Mouse (Mus musculus) right cerebral cortex, postnatal 10 days (tissue): ENCODE measurements around the gene Nlgn3.
"Not testable (repeated sequence)": the region's sequence is repeated elsewhere in the genome, so short reads cannot be mapped to it uniquely, and the experiment has no call there.

ENCODE experiments used
- DNase-seq, 2 experiments: peaks; one replicate each; pipeline ENCODE4 v3.0.0; 2021; ENCODE audit warnings: low spot score in 2 of 2

The Nlgn3 gene

GRCm38 (mm10) chrX:101300427-101301030 lies 1.6 kb downstream of the Nlgn3 start:
- DNase-seq: no peak

GRCm38 (mm10) chrX:101301654-101302053 lies 2.7 kb downstream of the Nlgn3 start:
- DNase-seq: no peak

DNA sequence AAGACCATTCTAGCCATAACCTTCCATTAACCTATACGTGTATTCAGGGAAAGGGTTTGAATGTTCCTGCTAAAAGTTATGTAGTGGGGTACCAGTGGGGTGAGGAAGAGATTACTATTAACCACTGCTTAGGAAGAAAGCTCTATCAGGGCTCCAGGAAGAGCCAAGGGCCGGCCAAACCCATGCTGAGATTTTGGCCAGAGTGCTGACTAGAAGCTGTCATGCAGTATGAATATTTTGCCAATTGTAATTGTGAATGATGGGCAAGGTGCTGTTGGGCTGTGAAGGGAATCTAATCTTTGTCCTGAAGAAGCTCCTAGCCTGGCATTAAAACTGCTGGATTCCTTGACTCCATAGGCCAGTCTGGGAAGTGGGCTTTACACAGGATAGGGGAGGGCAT lies 5.7 kb downstream of the Nlgn3 start:
- no peak for DNase-seq

- no peak for DNase-seq
Observed at GRCm38 (mm10) chrX:101309299-101309698, 10.3 kb downstream of the Nlgn3 start.

DNA sequence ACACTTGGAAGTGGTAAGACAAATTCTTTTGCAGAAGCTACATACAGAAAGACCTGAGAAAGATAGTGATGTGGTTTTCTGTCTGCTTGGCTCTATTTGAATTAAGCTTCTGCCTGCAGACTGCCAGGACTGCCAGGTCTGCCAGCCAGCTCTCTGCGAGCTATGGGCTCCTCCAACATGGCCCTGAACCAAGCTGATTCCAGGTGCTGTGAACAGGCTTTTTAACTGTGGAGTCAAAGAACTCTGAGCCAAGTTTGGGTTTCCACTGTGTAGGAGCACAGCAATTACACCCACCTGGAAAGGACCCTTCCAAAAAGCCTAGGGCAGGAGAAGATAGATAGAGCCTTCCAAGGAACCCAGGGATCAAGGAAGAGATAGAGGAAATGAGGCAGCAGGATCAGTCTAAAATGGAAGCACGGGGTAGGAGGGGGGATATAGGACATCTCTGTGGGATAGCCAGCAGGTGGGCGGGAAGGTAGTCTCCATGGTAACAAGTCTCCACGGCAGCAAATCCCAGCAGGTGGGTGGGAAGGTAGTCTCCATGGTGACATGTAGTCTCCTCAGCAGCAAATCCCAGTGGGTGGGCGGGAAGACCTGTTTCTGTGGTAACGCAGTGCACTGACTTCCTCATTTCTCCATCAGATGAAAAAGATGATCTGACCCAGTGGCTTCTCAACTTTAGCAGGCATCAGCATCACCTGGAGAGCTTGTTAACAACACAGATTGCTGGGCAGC lies 14.8 kb downstream of the Nlgn3 start:
- peak; percentile 85 to 93 for DNase-seq

- DNase-seq: no peak
Observed at GRCm38 (mm10) chrX:101319775-101320174, 20.8 kb downstream of the Nlgn3 start.

DNA sequence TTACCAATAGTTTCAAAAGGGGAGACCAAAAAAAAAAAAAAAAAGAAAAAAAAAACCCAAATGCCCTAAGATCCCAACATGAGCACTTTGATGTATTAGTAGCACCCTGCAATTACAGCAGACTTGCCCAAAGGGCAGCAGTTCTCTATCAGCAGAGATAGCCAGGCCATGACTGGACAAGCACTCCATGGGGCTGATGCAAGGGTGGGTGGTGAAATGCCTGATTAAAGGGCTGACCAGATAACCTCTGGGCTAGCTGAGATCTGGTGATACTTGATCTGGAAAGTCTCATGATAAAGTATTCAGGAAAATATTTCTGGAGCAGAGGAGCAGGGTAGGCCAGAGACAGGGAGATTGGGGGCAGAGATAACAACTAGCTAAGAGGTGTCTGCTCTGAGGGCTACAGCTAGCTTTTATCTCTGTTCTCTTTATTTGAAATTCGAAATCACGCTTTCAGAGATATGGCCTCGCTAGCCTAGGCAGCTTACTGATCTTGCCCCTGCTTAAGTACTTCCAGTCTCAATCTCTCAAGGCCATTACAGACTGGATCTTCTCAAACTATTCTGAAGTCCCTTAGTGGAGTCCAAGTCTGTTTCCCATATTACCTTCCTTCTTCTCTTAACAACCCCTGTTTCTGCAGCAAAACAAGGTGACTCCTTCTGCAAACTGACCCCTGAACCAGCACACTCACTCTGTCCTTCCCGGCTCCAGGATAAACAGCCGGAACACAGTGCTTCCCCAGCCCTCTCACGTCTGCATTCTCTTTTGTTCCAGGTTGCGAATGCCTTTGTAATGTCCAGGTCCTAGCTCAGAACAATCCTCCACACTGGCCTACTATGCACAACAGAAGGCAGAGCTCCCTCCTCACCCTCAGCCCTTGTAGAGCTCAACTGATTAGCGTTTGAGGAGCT lies 27.3 kb downstream of the Nlgn3 start:
- no peak for DNase-seq

- DNase-seq: peak; percentile 60 to 73
Observed at GRCm38 (mm10) chrX:101329372-101330028, 30.5 kb downstream of the Nlgn3 start.

GRCm38 (mm10) chrX:101332031-101332374 lies 33.0 kb downstream of the Nlgn3 start:
- no peak for DNase-seq

DNA sequence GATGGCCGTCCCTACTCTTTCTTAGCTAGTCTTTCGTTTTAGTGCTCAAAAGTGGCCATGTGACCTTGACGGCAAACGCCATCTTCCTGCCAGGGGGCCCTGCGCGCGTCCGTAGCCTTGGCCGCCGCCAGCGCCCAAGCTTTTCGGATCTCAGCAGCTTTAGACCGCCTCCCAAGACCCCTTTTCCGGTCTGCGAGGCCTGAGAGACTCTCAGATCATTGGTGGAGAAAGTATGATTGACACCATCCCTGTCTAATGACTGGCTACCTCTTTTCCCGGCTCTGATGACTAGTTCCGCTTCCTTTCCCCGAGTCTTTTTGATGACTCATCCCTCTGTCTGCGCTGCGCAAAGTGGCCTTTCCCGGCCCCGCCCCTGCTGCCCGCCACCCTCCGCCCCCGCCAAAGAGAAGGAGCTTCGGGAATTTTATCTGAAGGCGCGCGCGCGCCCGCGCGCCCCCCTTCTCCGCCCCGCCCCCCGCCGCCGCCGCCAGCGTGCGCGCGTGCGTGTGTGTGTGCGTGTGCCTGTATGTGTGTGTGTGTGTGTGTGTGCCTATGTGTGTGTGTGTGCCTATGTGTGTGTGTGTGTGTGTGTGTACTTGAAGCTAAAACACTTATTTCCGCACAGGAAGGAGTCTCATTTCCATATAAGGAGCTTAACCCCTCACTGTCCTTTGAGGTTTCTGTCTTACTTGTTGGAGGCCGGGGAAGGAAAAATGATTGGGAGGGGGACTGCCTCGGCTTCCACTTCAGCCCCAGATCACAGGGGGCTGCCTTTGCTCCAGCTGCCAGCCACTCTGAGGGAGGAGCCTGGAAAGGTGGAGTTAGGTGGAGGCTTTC lies 33.6 kb downstream of the Nlgn3 start:
- DNase-seq: peak; percentile 91 to 95

GRCm38 (mm10) chrX:101334606-101335005 lies 35.6 kb downstream of the Nlgn3 start:
- no peak for DNase-seq

- no peak for DNase-seq
Observed at GRCm38 (mm10) chrX:101338666-101339065, 39.7 kb downstream of the Nlgn3 start.

DNA sequence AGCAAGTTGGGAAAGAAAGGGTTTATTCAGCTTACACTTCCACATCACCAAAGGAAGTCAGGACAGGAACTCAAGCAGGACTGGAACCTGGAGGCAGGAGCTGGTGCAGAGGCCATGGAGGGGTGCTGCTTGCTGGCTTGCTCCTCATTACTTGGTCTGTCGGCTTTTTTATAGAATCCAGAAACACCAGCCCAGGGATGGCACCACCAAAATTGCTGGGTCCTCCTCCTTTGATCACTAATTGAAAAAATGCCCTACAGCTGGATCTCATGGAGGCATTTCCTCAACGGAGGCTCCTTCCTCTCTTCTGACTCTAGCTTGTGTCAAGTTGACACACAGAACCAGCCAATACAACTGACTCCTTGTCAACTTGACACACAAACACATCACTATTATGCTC lies 43.9 kb downstream of the Nlgn3 start:
- DNase-seq: not testable (repeated sequence)

- no peak for DNase-seq
Observed at GRCm38 (mm10) chrX:101345456-101345855, 46.5 kb downstream of the Nlgn3 start.

- DNase-seq: no peak
Observed at GRCm38 (mm10) chrX:101346475-101346874, 47.5 kb downstream of the Nlgn3 start.

DNA sequence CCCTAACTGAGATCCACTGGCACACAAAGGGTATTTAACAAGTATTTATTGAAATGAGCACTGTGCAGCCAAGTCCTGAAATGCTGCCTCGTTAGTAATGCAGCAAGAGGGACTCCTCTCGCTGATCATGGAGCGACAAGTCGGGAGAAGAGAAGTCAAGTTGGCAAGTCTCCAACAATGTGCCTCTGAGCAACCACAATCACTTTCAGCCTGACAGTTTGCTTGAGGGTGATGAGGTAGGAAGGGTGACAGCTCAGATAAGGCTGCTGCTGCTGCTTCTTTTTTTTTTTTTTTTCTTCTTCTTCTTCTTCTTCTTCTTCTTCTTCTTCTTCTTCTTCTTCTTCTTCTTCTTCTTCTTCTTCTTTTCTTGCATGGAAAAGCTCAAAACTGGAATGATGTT lies 52.2 kb downstream of the Nlgn3 start:
- DNase-seq: no peak

DNA sequence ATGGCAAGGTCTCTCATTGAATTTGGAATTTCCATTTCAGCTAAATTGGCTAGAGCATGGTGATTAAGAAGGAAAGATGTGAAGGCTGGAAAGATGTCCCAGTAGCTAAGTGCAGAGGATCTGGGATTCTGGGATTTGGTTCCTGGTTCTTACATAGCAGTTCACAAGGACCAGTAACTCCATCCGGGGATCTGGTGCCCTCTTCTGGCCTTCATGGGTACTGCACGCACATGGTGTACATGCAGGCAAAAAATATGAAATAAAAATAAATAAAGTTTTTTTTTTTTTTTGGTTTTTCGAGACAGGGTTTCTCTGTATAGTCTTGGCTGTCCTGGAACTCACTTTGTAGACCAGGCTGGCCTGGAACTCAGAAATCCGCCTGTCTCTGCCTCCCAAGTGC lies 59.9 kb downstream of the Nlgn3 start:
- DNase-seq: not testable (repeated sequence)

DNA sequence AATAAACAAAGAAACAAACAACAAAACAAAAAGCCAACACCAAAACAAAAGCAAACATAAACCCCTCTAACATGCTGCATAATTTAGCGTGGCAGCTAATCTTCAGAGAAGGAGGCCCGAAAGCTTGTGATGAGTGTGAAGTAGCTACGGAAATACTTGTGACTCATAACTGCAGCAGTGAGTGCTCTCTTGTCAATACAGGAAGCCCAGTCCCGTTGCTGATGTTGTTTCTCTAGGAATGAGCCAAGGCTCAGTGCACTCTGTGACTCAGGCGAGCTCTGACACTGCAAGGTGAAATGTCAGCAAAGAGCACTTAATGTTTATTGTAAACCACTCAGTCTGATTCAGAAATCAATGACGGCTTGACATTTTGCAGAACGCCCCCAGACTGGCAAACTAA lies 70.0 kb downstream of the Nlgn3 start:
- no peak for DNase-seq

DNA sequence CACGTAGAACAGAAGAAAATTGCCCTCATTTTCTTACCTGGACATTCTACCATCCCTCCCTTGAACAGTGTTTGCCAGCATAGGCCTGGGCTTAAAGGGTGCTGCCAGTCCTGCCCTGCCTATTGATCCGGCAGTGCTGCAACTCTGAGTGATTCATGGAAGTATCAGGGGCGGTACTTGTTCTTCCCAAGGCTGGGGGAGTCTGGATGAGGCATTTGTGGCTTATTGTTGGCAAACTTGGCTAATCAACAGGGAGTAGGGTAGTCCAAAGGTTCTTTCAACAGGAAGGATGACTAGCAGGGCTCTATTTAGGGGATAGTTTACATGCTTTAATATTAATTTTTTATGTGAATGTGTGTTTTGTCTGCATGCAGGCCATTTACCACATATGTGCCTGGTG lies 71.6 kb downstream of the Nlgn3 start:
- no peak for DNase-seq

DNA sequence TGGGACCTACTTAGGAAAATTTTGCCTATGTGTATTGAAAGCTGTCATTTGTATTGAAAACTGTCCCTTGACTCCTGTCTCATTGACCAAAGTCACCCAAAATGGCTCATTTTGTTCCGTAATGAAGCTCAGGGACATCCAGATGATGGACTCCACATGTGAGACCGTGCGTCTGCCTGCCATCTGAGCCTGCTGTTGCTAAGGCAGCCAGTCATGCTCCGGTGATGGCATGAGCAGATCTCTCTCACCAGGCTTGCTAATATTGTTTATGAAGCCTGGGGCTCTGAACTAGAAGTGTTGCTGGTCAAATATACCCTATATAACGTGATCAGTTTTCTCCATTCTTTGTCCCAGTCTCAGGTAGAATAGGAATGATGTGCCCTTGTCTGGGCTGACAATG lies 74.0 kb downstream of the Nlgn3 start:
- no peak for DNase-seq
